Mouse (Mus musculus): Measurements from ENCODE around the gene Naa50. TPM values are rescaled to one million over a fixed set of nuclear protein-coding genes. Genes with fewer than 3 reads are reported as not detected.

Naa50 gene
- total and polyA plus RNA-seq, 2 experiments from 2014 or later = 19.9 to 57.6 TPM

DNA sequence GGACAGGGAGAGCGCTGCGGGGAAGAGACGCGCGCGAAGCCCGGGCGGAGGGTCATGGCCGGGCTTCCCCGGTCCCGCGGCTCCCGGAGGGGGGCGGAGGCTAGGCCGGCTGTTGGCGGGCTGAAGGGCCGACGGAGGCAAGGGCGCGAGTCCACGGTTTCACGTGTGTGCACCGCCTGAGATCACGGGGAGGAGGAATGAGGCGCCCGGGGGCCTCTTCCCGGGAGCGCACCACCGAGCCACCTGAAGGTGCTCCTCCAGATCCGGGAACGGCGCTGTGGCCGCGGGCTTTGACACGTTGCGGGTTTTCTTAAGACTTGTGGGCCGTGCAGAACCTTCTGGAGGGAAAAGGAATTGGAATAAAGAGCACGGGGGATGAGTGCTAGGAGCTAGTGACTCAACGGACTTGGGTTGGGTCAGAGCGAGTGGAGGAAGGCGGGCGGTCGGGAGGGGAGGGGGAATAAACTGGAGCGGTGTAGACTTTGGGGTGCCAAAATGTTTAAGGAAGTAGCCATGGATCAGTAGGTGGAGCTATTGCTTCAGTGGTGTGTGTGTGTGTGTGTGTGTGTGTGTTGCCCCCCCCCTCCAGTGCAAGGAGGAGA is 657 bp downstream of the Naa50 start:
- under 1% methylated on average over 42 of the region's 44 CpGs for WGBS
- Histone ChIP-seq H3K4me1 (ENCODE audit: control insufficient read depth, insufficient read depth) (peaks cover 16% of the 10 kb centered on the region), H3K36me3 (replicated peaks; ENCODE audit: control insufficient read depth, insufficient read depth, low read length) (no peaks in the 10 kb centered on the region), H3K9ac (replicated peaks; ENCODE audit: low read depth, low read length) (peak overlapping the region; percentile 95), H3K4me2 (ENCODE audit: low read depth, low read length) (peak overlapping the region; percentile 97), H3K9me3 (replicated peaks; ENCODE audit: control insufficient read depth, low read length) (no peaks in the 10 kb centered on the region), H3K27ac (ENCODE audit: low read depth) (peak overlapping the region; percentile 99), H3K4me3 (ENCODE audit: low read depth, low read length) (peak overlapping the region; percentile 93), H3K27me3 (ENCODE audit: control insufficient read depth, insufficient read depth, low read length) (no peaks in the 10 kb centered on the region)
- 0 out of 2 replicates have a peak, but pooled peaks have one; percentile 20 for TF ChIP-seq EP300 (IDR thresholded peaks at IDR 0.05; ENCODE audit: low read depth)
- TF ChIP-seq CTCF (IDR thresholded peaks at IDR 0.05; ENCODE audit: low read depth) = peak; percentile 46
- ATAC-seq (ENCODE audit: insufficient read depth, low read depth) (peak; percentile 42), DNase-seq (ENCODE audit: low spot score) (peak; percentile 89)

DNA sequence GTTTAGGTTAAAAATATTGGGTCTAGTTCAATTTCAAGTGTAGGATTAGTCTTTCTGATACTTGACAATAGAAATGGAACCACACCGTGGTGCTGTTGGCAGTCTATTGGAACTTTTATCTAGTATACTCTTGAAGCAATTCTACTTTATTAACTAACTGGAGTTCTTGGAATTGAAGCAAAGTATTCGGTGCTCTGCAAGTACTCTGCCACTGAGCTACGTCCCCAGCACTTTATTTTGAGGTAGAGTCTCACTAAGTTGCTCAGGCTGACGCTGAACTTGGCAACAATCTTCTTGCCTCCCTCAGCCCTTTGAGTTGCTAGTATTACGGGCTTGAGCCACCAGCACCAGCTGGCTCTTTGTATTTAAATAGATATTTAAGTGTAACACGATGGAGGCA is 1.9 kb downstream of the Naa50 start:
- H3K9me3 ChIP-seq (replicated peaks; ENCODE audit: control insufficient read depth, low read length) = no peaks in the 10 kb centered on the region
- H3K4me2 ChIP-seq (ENCODE audit: low read depth, low read length) = peak overlapping the region; percentile 97
- peak overlapping the region; percentile 93 for H3K4me3 ChIP-seq (ENCODE audit: low read depth, low read length)
- ATAC-seq (ENCODE audit: insufficient read depth, low read depth) (no peak), DNase-seq (ENCODE audit: low spot score) (peak; percentile 65)
- no peaks in the 10 kb centered on the region for H3K27me3 ChIP-seq (ENCODE audit: control insufficient read depth, insufficient read depth, low read length)
- peak overlapping the region; percentile 99 for H3K27ac ChIP-seq (ENCODE audit: low read depth)
- H3K9ac ChIP-seq (replicated peaks; ENCODE audit: low read depth, low read length) = no peak overlapping the region; the same call in 1 of the 2 replicates
- peaks cover 16% of the 10 kb centered on the region for H3K4me1 ChIP-seq (ENCODE audit: control insufficient read depth, insufficient read depth)
- TF ChIP-seq CTCF (IDR thresholded peaks at IDR 0.05; ENCODE audit: low read depth) = no peak
- TF ChIP-seq EP300 (IDR thresholded peaks at IDR 0.05; ENCODE audit: low read depth) = no peak
- WGBS = 14% methylated on average over 6 of the region's 6 CpGs
- H3K36me3 ChIP-seq (replicated peaks; ENCODE audit: control insufficient read depth, insufficient read depth, low read length) = no peaks in the 10 kb centered on the region

DNA sequence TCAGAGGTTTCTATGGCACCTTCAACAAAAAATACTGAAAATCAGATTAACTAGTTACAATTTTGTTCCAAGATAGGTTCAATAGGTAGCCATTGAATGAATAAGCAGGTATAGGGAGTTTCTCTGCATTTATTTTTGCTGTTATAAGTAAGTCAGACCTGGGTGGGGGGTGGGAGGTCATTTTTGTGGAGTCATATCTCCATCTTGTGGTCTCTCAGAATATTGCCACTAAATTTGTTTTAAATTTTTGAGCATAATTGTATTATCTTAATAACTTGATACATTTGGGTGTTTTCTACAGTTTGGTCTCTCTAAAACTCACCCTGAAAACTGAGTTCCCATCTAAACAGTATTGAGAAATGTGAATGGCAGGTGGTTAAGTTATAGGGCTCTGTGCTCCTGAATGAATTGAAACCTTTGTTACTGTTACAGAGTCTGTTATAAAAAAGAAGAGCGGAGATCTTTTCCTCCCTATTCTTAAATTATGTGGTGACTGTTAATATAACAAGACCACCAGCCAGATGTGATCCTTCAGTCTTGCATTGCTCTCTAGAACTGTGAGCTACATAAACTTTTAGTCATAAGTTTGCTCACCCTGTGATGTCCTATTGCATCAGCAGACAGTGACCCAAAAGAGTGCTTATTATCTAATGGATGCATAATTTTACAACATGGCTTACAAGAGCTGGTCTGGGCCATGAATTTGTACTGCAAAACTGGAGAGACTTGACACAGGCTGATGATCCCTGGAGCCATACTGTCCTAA is 9.6 kb downstream of the Naa50 start:
- Histone ChIP-seq H3K4me3 (ENCODE audit: low read depth, low read length) (no peak overlapping the region), H3K27me3 (ENCODE audit: control insufficient read depth, insufficient read depth, low read length) (no peaks in the 10 kb centered on the region), H3K4me1 (ENCODE audit: control insufficient read depth, insufficient read depth) (no peaks in the 10 kb centered on the region), H3K27ac (ENCODE audit: low read depth) (no peak overlapping the region), H3K9ac (replicated peaks; ENCODE audit: low read depth, low read length) (no peak overlapping the region), H3K4me2 (ENCODE audit: low read depth, low read length) (no peak overlapping the region), H3K36me3 (replicated peaks; ENCODE audit: control insufficient read depth, insufficient read depth, low read length) (no peaks in the 10 kb centered on the region), H3K9me3 (replicated peaks; ENCODE audit: control insufficient read depth, low read length) (no peaks in the 10 kb centered on the region)
- WGBS = 100% methylated on average over 1 of the region's 1 CpGs
- TF ChIP-seq EP300 (IDR thresholded peaks at IDR 0.05; ENCODE audit: low read depth) (no peak), CTCF (IDR thresholded peaks at IDR 0.05; ENCODE audit: low read depth) (peak; percentile 36)
- DNase-seq (ENCODE audit: low spot score) (no peak), ATAC-seq (ENCODE audit: insufficient read depth, low read depth) (no peak)

GRCm38 (mm10) chr16:44154497-44155057 is 14.9 kb downstream of the Naa50 start:
- Histone ChIP-seq H3K36me3 (replicated peaks; ENCODE audit: control insufficient read depth, insufficient read depth, low read length) (peaks cover 18% of the 10 kb centered on the region), H3K9ac (replicated peaks; ENCODE audit: low read depth, low read length) (no peak overlapping the region), H3K27ac (ENCODE audit: low read depth) (no peak overlapping the region), H3K4me2 (ENCODE audit: low read depth, low read length) (no peak overlapping the region), H3K9me3 (replicated peaks; ENCODE audit: control insufficient read depth, low read length) (no peaks in the 10 kb centered on the region), H3K27me3 (ENCODE audit: control insufficient read depth, insufficient read depth, low read length) (no peaks in the 10 kb centered on the region), H3K4me3 (ENCODE audit: low read depth, low read length) (no peak overlapping the region), H3K4me1 (ENCODE audit: control insufficient read depth, insufficient read depth) (no peaks in the 10 kb centered on the region)
- whole genome bisulfite sequencing = 72% methylated on average over 6 of the region's 6 CpGs
- no peak for TF ChIP-seq CTCF (IDR thresholded peaks at IDR 0.05; ENCODE audit: low read depth)
- no peak for TF ChIP-seq EP300 (IDR thresholded peaks at IDR 0.05; ENCODE audit: low read depth)
- DNase-seq (ENCODE audit: low spot score) = no peak
- ATAC-seq (ENCODE audit: insufficient read depth, low read depth) = no peak

GRCm38 (mm10) chr16:44159325-44159724 is 19.7 kb downstream of the Naa50 start:
- DNase-seq (ENCODE audit: low spot score) = no peak
- WGBS = 80% methylated on average over 7 of the region's 7 CpGs
- no peaks in the 10 kb centered on the region for H3K9me3 ChIP-seq (replicated peaks; ENCODE audit: control insufficient read depth, low read length)

More at GRCm38 (mm10) chr16:44159325-44159724, 19.7 kb downstream of the Naa50 start:
- Histone ChIP-seq H3K4me1 (ENCODE audit: control insufficient read depth, insufficient read depth) (no peaks in the 10 kb centered on the region), H3K4me2 (ENCODE audit: low read depth, low read length) (no peak overlapping the region), H3K27me3 (ENCODE audit: control insufficient read depth, insufficient read depth, low read length) (no peaks in the 10 kb centered on the region), H3K27ac (ENCODE audit: low read depth) (no peak overlapping the region), H3K36me3 (replicated peaks; ENCODE audit: control insufficient read depth, insufficient read depth, low read length) (peaks cover 23% of the 10 kb centered on the region), H3K4me3 (ENCODE audit: low read depth, low read length) (no peak overlapping the region), H3K9ac (replicated peaks; ENCODE audit: low read depth, low read length) (no peak overlapping the region)
- ATAC-seq (ENCODE audit: insufficient read depth, low read depth) = no peak
- TF ChIP-seq CTCF (IDR thresholded peaks at IDR 0.05; ENCODE audit: low read depth) (no peak), EP300 (IDR thresholded peaks at IDR 0.05; ENCODE audit: low read depth) (no peak)
